Mouse (Mus musculus) ES-E14 (cell line): ENCODE data around the gene Slc5a4a. TPM values are rescaled to one million over a fixed set of nuclear protein-coding genes. Genes with fewer than 3 reads are reported as not detected.

Source experiments
- DNase-seq: peaks from one replicate; pipeline ENCODE4 v3.0.0-alpha.2; 2013; ENCODE audit warnings: low read depth, low spot score
- H3K27ac ChIP-seq: 2 replicates; pipeline ENCODE4 v1.5.1; 2012; ENCODE audit warnings: low read depth, mild to moderate bottlenecking, low read length, moderate library complexity, mixed read lengths; ENCODE audit not compliant: poor library complexity, insufficient read depth, severe bottlenecking
- H3K36me3 ChIP-seq: 2 replicates; pipeline ENCODE4 v1.6.1; 2012; ENCODE audit warnings: mild to moderate bottlenecking, low read length, moderate library complexity, mixed read lengths; ENCODE audit not compliant: control insufficient read depth, poor library complexity, insufficient read depth, severe bottlenecking
- H3K4me1 ChIP-seq, 2 experiments: fragments of 150-350 bp in 1 of 2; sonication (generic) in 1 of 2; 2 replicates each; pipeline ENCODE4 v1.6.1; 2012; ENCODE audit warnings: low read length in 2 of 2, mild to moderate bottlenecking in 1 of 2, mixed read lengths in 1 of 2; ENCODE audit not compliant: control insufficient read depth in 2 of 2, insufficient read depth in 2 of 2, poor library complexity in 1 of 2
- H3K4me3 ChIP-seq, 2 experiments: fragments of 150-350 bp in 1 of 2; sonication (generic) in 1 of 2; 2 replicates each; pipeline ENCODE4 v1.5.1; 2012; ENCODE audit warnings: low read length in 2 of 2, low read depth in 1 of 2, mild to moderate bottlenecking in 1 of 2, mixed read lengths in 1 of 2; ENCODE audit not compliant: insufficient read depth in 1 of 2, poor library complexity in 1 of 2, severe bottlenecking in 1 of 2
- H3K9ac ChIP-seq: 2 replicates; pipeline ENCODE4 v1.6.1; 2012; ENCODE audit warnings: low read depth, mild to moderate bottlenecking, low read length, mixed read lengths; ENCODE audit not compliant: poor library complexity, insufficient read depth, severe bottlenecking
- H3K9me3 ChIP-seq: fragments of 150-350 bp; sonication (generic); 2 replicates; pipeline ENCODE4 v1.6.1; 2012; ENCODE audit warnings: low read depth, mild to moderate bottlenecking, low read length; ENCODE audit not compliant: control insufficient read depth, insufficient read depth
- CHD2 ChIP-seq: IDR thresholded peaks from 2 replicates; pipeline ENCODE4 v1.6.1; 2014; ENCODE audit warnings: mild to moderate bottlenecking, low read depth, low read length, inconsistent platforms
- HCFC1 ChIP-seq: IDR thresholded peaks from 2 replicates; pipeline ENCODE4 v1.6.1; 2012; ENCODE audit warnings: low read length, inconsistent platforms, borderline replicate concordance; ENCODE audit not compliant: insufficient read depth
- MAFK ChIP-seq: IDR thresholded peaks from 2 replicates; pipeline ENCODE4 v1.6.1; 2014; ENCODE audit warnings: mild to moderate bottlenecking, low read depth, low read length, inconsistent platforms; ENCODE audit not compliant: insufficient read depth
- ZC3H11A ChIP-seq: IDR thresholded peaks from 2 replicates; pipeline ENCODE4 v1.6.1; 2012; ENCODE audit warnings: low read depth, mild to moderate bottlenecking, inconsistent platforms, low read length, borderline replicate concordance
- ZNF384 ChIP-seq: IDR thresholded peaks from 2 replicates; pipeline ENCODE4 v1.6.1; 2012; ENCODE audit warnings: low read depth, low read length, inconsistent platforms
- in situ Hi-C, 2 experiments: fragments of 600-800 bp; cut with MboI; formaldehyde crosslinking; loops; one replicate each; pipeline ENCODE4 v1.15.1; 2025; ENCODE audit warnings: low sequenced_read_pairs in 2 of 2, inconsistent platforms in 1 of 2; ENCODE audit not compliant: unreplicated experiment in 2 of 2
- total RNA-seq: library from RNA; depleted of rRNA; stranded (reverse); fragments of 300-350 nt; gene quantifications from 2 replicates; pipeline ENCODE4 v1.2.3, GENCODE M21; 2012; rRNA removed

The Slc5a4a gene
- total RNA-seq: 0.18 TPM in 1 of 2 replicates, not detected in the other

- no peak for TF ChIP-seq ZC3H11A
- Histone ChIP-seq H3K4me3 (no peak within 1 kb of the TSS), H3K27ac (no peak within 1 kb of the TSS), H3K9me3 (no peaks in the 10 kb centered on the region), H3K4me1 (no peaks in the 10 kb centered on the region), H3K36me3 (no peaks in the 10 kb centered on the region), H3K9ac (no peak within 1 kb of the TSS)
- in situ Hi-C loops: no loop called here
- DNase-seq: no peak
Measured at GRCm38 (mm10) chr10:76147278-76147677, at the start of gene Slc5a4a. Slc5a4a (plus strand) TSS chr10:76147451.

GRCm38 (mm10) chr10:76110861-76111260 lies 36.4 kb upstream of the Slc5a4a start, which contains the start of gene Slc5a4b:
Slc5a4b (minus strand) TSS chr10:76110961.
- in situ Hi-C loops: no loop called here
- Histone ChIP-seq H3K4me1 (no peaks in the 10 kb centered on the region), H3K36me3 (no peaks in the 10 kb centered on the region), H3K9me3 (no peaks in the 10 kb centered on the region), H3K4me3 (no peak within 1 kb of the TSS), H3K9ac (no peak within 1 kb of the TSS), H3K27ac (no peak within 1 kb of the TSS)
- no peak for DNase-seq
- TF ChIP-seq ZNF384 (no peak), MAFK (no peak), HCFC1 (no peak), ZC3H11A (no peak), CHD2 (no peak)

- Histone ChIP-seq H3K4me1 (peaks cover 0 to 13% of the 10 kb centered on the region in 2 experiments; a peak in 1 of 4 replicates), H3K27ac (no peak overlapping the region), H3K9ac (no peak overlapping the region), H3K9me3 (no peaks in the 10 kb centered on the region), H3K4me3 (no peak overlapping the region; a peak in 1 of 4 replicates), H3K36me3 (no peaks in the 10 kb centered on the region)
- DNase-seq: peak; percentile 76
- TF ChIP-seq ZNF384 (no peak), HCFC1 (no peak), CHD2 (no peak), MAFK (no peak), ZC3H11A (no peak)
- in situ Hi-C loops: no loop called here
Measured at GRCm38 (mm10) chr10:76117966-76118365, 29.3 kb upstream of the Slc5a4a start.

GRCm38 (mm10) chr10:76118741-76119140 lies 28.5 kb upstream of the Slc5a4a start:
- no peak overlapping the region for H3K4me3 ChIP-seq
- TF ChIP-seq MAFK (no peak), ZNF384 (no peak), HCFC1 (no peak)
- no peak overlapping the region for H3K9ac ChIP-seq
- no peaks in the 10 kb centered on the region for H3K36me3 ChIP-seq
- peak; percentile 83 for DNase-seq
- H3K27ac ChIP-seq: no peak overlapping the region
- no peaks in the 10 kb centered on the region for H3K9me3 ChIP-seq
- peaks cover 0 to 13% of the 10 kb centered on the region in 2 experiments; a peak in 1 of 4 replicates for H3K4me1 ChIP-seq
- in situ Hi-C loops: no loop called here

- Histone ChIP-seq H3K36me3 (no peaks in the 10 kb centered on the region), H3K9me3 (no peaks in the 10 kb centered on the region), H3K4me3 (no peak overlapping the region), H3K4me1 (peaks cover 0 to 13% of the 10 kb centered on the region in 2 experiments; a peak in 1 of 4 replicates), H3K27ac (no peak overlapping the region), H3K9ac (no peak overlapping the region)
- in situ Hi-C loops: no loop called here
- no peak for TF ChIP-seq ZNF384
- 0 out of 2 replicates have a peak, but pooled peaks have one; percentile 32 for TF ChIP-seq MAFK
- no peak for DNase-seq
Measured at GRCm38 (mm10) chr10:76120124-76120711, 27.0 kb upstream of the Slc5a4a start.
